Comparison of ENCODE assay signal across 8 mouse cellular contexts in genomic region chr7:27507711-27508647, GRCm38 (mm10). TPM values are rescaled to one million over a fixed set of nuclear protein-coding genes. Genes with fewer than 3 reads are reported as not detected.
DNase-seq lines count a peak whose midpoint lies in the region; ATAC-seq and TF ChIP-seq lines count a peak whose summit lies in the region.

No protein-coding gene starts in this region.

- no peaks in the 10 kb centered on the region for H3K9me3 ChIP-seq in hindbrain, embryonic 13.5 days

- H3K9ac ChIP-seq in hindbrain, embryonic 13.5 days, result peak overlapping the region; percentile 72

- peak overlapping the region; percentile 96 for H3K27ac ChIP-seq in hindbrain, embryonic 13.5 days

- H3K27me3 ChIP-seq in Patski, result no peaks in the 10 kb centered on the region
- H3K27me3 ChIP-seq in hindbrain, embryonic 13.5 days, result no peaks in the 10 kb centered on the region

- no peaks in the 10 kb centered on the region for H3K36me3 ChIP-seq in hindbrain, embryonic 13.5 days

- DNase-seq in Patski (ENCODE audit: low read depth, low spot score), result peak; percentile 84
- DNase-seq in cerebellum, postnatal 14 days, result peak; percentile 95
- peak; percentile 89 to 90 for DNase-seq in frontal cortex, postnatal 14 days (ENCODE audit: low spot score in 2 of 2)
- DNase-seq in layer of hippocampus, postnatal 25 days (ENCODE audit: extremely low spot score in 1 of 2, low spot score in 1 of 2), result peak; percentile 70 to 71
- peak; percentile 99 for DNase-seq in lung, postnatal 25 days (ENCODE audit: low spot score)
- DNase-seq in retina, embryonic 14.5 days (ENCODE audit: low spot score), result peak; percentile 99
- peak; percentile 98 for DNase-seq in thymus, postnatal 4 days

- in situ Hi-C loops in Patski (cut with MboI; ENCODE audit: low pct_unique_long_range_greater_than_20kb), result loop anchor here (5.0 kb wide), 1 partner anchor 61 kb away; the partner anchor contains the start of genes Blvrb and Sptbn4

- peak overlapping the region; percentile 59 for H3K4me2 ChIP-seq in hindbrain, embryonic 13.5 days

- ATAC-seq in Patski, result peak; percentile 85
- peak; percentile 91 for ATAC-seq in hindbrain, embryonic 13.5 days (ENCODE audit: low FRiP score)

- peaks cover 9% of the 10 kb centered on the region for H3K4me1 ChIP-seq in hindbrain, embryonic 13.5 days (replicated peaks)

- TF ChIP-seq CTCF in Patski (IDR thresholded peaks at IDR 0.05), result no peak

- POLR2A ChIA-PET in Patski (lab: Charles Lee), result interaction anchor here (0.6 to 3.6 kb wide), 7 partner anchors 8 to 34 kb away, joined by 3 to 20 read pairs (median 3); partner anchors contain the start of gene Sertad1

- WGBS in hindbrain, embryonic 13.5 days, result under 1% methylated on average over 54 of the region's 54 CpGs

- CTCF ChIA-PET in Patski (lab: Charles Lee), result interaction anchor here (1.0 to 2.8 kb wide), 8 partner anchors 11 to 87 kb away, joined by 3 to 16 read pairs (median 5); partner anchors contain the start of genes 2310022A10Rik and Pld3

- H3K4me3 ChIP-seq in hindbrain, embryonic 13.5 days, result peak overlapping the region; percentile 51

RNA-seq across cellular contexts. Expression of gene Prx, which starts 8.9 kb away (rescaled TPM):
- polyA plus RNA-seq in Patski (2021), result 4.4 TPM
- polyA plus RNA-seq in hindbrain, embryonic 13.5 days (2015; fragmentation: Nextera tagmentation; extraction: Ambion mirVana), result 1.4 and 1.5 TPM in 2 replicates
- total RNA-seq in layer of hippocampus, postnatal 25 days (2021), result under 1 TPM; 0.32 to 0.38 TPM

RNA-seq across cellular contexts. Expression of gene Hipk4, which starts 15.1 kb away (rescaled TPM):
- polyA plus RNA-seq in Patski (2021), result 0.95 TPM
- polyA plus RNA-seq in hindbrain, embryonic 13.5 days (2015; fragmentation: Nextera tagmentation; extraction: Ambion mirVana), result 0.77 and 0.79 TPM in 2 replicates
- total RNA-seq in layer of hippocampus, postnatal 25 days (2021), result under 1 TPM; 0.12 to 0.17 TPM

RNA-seq across cellular contexts. Expression of gene Sertad1, which starts 21.3 kb away (rescaled TPM):
- polyA plus RNA-seq in Patski (2021), result 27.6 TPM
- polyA plus RNA-seq in hindbrain, embryonic 13.5 days (2015; fragmentation: Nextera tagmentation; extraction: Ambion mirVana), result 10.7 and 11.8 TPM in 2 replicates
- 1 to 10 TPM; 7.0 to 7.3 TPM for total RNA-seq in layer of hippocampus, postnatal 25 days (2021)

RNA-seq across cellular contexts. Expression of gene Sertad3, which starts 34.4 kb away (rescaled TPM):
- polyA plus RNA-seq in Patski (2021), result 9.1 TPM
- polyA plus RNA-seq in hindbrain, embryonic 13.5 days (2015; fragmentation: Nextera tagmentation; extraction: Ambion mirVana), result 13.0 and 13.4 TPM in 2 replicates
- total RNA-seq in layer of hippocampus, postnatal 25 days (2021), result 1 to 10 TPM; 3.3 to 3.9 TPM

RNA-seq across cellular contexts. Expression of gene Pld3, which starts 45.0 kb away (rescaled TPM):
- polyA plus RNA-seq in Patski (2021), result 148 TPM
- polyA plus RNA-seq in hindbrain, embryonic 13.5 days (2015; fragmentation: Nextera tagmentation; extraction: Ambion mirVana), result 126 TPM in 2 replicates
- 100 to 1,000 TPM; 625 to 635 TPM for total RNA-seq in layer of hippocampus, postnatal 25 days (2021)

Comparison
In these comparisons a context has a peak if more than half of its experiments do, and no peak if none do; other contexts are left out.
1. Peak in every context shown above with its lines: DNase-seq, ATAC-seq, H3K4me3 ChIP-seq and H3K27ac ChIP-seq.